Mouse (Mus musculus): ENCODE measurements around the gene Gm26920.

GRCm38 (mm10) chr7:30062478-30062877, 27.7 kb downstream of the Gm26920 start:
- TF ChIP-seq POLR2A (IDR thresholded peaks at IDR 0.05; ENCODE audit: low read depth, low read length), result no peak
- TF ChIP-seq CTCF (IDR thresholded peaks at IDR 0.05; ENCODE audit: borderline replicate concordance, insufficient read depth, low read length), result no peak

All from embryonic fibroblast, embryonic 13.5 days (primary cell).